Mouse (Mus musculus) CH12.LX (cell line): ENCODE measurements around the gene Tada1. TPM values are rescaled to one million over a fixed set of nuclear protein-coding genes. Genes with fewer than 3 reads are reported as not detected.

ENCODE experiments used
- DNase-seq: peaks from one replicate; pipeline ENCODE4 v3.0.0-alpha.2; 2013; ENCODE audit errors: extremely low read depth
- H3K27ac ChIP-seq: 2 replicates; pipeline ENCODE4 v1.5.1; 2012; ENCODE audit warnings: low read depth, mild to moderate bottlenecking, control low read depth, moderate library complexity; ENCODE audit not compliant: insufficient read depth
- H3K27me3 ChIP-seq: replicated peaks from 2 replicates; pipeline ENCODE3; 2012; ENCODE audit warnings: inconsistent platforms
- H3K36me3 ChIP-seq, 2 experiments: replicated peaks in 1 of 2; 2 replicates each; pipeline versions ENCODE3 to v1.6.1; 2012; ENCODE audit warnings: inconsistent platforms in 1 of 2, low read length in 1 of 2, mild to moderate bottlenecking in 1 of 2, mixed read lengths in 1 of 2, moderate library complexity in 1 of 2; ENCODE audit not compliant: control insufficient read depth in 1 of 2, insufficient read depth in 1 of 2
- H3K4me1 ChIP-seq, 2 experiments: 2 replicates each; pipeline ENCODE4 v1.6.1; 2012; ENCODE audit warnings: inconsistent platforms in 1 of 2, moderate library complexity in 1 of 2; ENCODE audit not compliant: insufficient read depth in 2 of 2, control insufficient read depth in 1 of 2
- H3K4me2 ChIP-seq: 2 replicates; pipeline ENCODE4 v1.6.1; 2012; ENCODE audit warnings: low read depth, mild to moderate bottlenecking, control low read depth; ENCODE audit not compliant: poor library complexity, insufficient read depth, severe bottlenecking
- H3K4me3 ChIP-seq, 3 experiments: fragments of 150-350 bp in 1 of 3; sonication (generic) in 1 of 3; replicated peaks in 1 of 3; 2 replicates each; pipeline versions ENCODE3 to v1.5.1; 2011 to 2012; ENCODE audit warnings: low read depth in 2 of 3, low read length in 2 of 3, mild to moderate bottlenecking in 2 of 3, moderate library complexity in 2 of 3, control low read depth in 1 of 3, improper control_type of control experiment in 1 of 3, inconsistent platforms in 1 of 3, mixed read lengths in 1 of 3; ENCODE audit not compliant: poor library complexity in 1 of 3
- H3K79me2 ChIP-seq: replicated peaks from 2 replicates; pipeline ENCODE4 v1.6.1; 2012; ENCODE audit warnings: mild to moderate bottlenecking, moderate library complexity; ENCODE audit not compliant: control insufficient read depth, poor library complexity, insufficient read depth, severe bottlenecking; ENCODE audit errors: extremely low read depth
- H3K9ac ChIP-seq: 2 replicates; pipeline ENCODE4 v1.6.1; 2012; ENCODE audit warnings: low read depth, mild to moderate bottlenecking, control low read depth, moderate library complexity; ENCODE audit not compliant: insufficient read depth
- H3K9me3 ChIP-seq: replicated peaks from 2 replicates; pipeline ENCODE3; 2012; ENCODE audit warnings: low read length, inconsistent platforms, mixed read lengths
- BHLHE40 ChIP-seq: IDR thresholded peaks from 2 replicates; pipeline ENCODE4 v1.6.1; 2011; ENCODE audit warnings: mild to moderate bottlenecking, low read depth, low read length, improper control_type of control experiment
- CHD1 ChIP-seq: IDR thresholded peaks from 2 replicates; pipeline ENCODE4 v1.6.1; 2012; ENCODE audit warnings: low read depth, low read length, improper control_type of control experiment, inconsistent platforms
- CHD2 ChIP-seq: IDR thresholded peaks from 2 replicates; pipeline ENCODE4 v1.6.1; 2011; ENCODE audit warnings: low read length, improper control_type of control experiment
- CTCF ChIP-seq, 2 experiments: IDR thresholded peaks in 1 of 2; conservative IDR thresholded peaks in 1 of 2; 2 replicates each; pipeline ENCODE4 v1.5.1; 2011 to 2012; ENCODE audit warnings: low read depth in 2 of 2, low read length in 2 of 2, improper control_type of control experiment in 1 of 2, inconsistent platforms in 1 of 2, mild to moderate bottlenecking in 1 of 2, moderate library complexity in 1 of 2
- ELF1 ChIP-seq: IDR thresholded peaks from 2 replicates; pipeline ENCODE4 v1.6.1; 2014; ENCODE audit warnings: low read depth, mild to moderate bottlenecking, inconsistent platforms, low read length, improper control_type of control experiment
- HCFC1 ChIP-seq: IDR thresholded peaks from 2 replicates; pipeline ENCODE4 v1.6.1; 2012; ENCODE audit warnings: low read depth, mild to moderate bottlenecking, inconsistent platforms, low read length, improper control_type of control experiment
- JUN ChIP-seq: IDR thresholded peaks from 2 replicates; pipeline ENCODE4 v1.6.1; 2011; ENCODE audit warnings: low read depth, mild to moderate bottlenecking, low read length, improper control_type of control experiment, moderate library complexity; ENCODE audit not compliant: insufficient read depth
- JUND ChIP-seq: conservative IDR thresholded peaks from 2 replicates; pipeline ENCODE4 v1.6.1; 2011; ENCODE audit warnings: low read depth, low read length, improper control_type of control experiment
- MAFK ChIP-seq: IDR thresholded peaks from 2 replicates; pipeline ENCODE4 v1.6.1; 2011; ENCODE audit warnings: low read length, improper control_type of control experiment; ENCODE audit not compliant: insufficient replicate concordance
- MAX ChIP-seq: IDR thresholded peaks from 2 replicates; pipeline ENCODE4 v1.6.1; 2011; ENCODE audit warnings: low read length, improper control_type of control experiment
- MAZ ChIP-seq: IDR thresholded peaks from 2 replicates; pipeline ENCODE4 v1.6.1; 2012; ENCODE audit warnings: low read depth, mild to moderate bottlenecking, inconsistent platforms, low read length, improper control_type of control experiment, moderate library complexity
- MXI1 ChIP-seq: IDR thresholded peaks from 2 replicates; pipeline ENCODE4 v1.6.1; 2011; ENCODE audit warnings: mild to moderate bottlenecking, low read depth, low read length, improper control_type of control experiment
- MYC ChIP-seq: IDR thresholded peaks from 2 replicates; pipeline ENCODE4 v1.6.1; 2011; ENCODE audit warnings: low read depth, mild to moderate bottlenecking, improper control_type of control experiment, low read length
- NELFE ChIP-seq: IDR thresholded peaks from 2 replicates; pipeline ENCODE4 v1.6.1; 2011; ENCODE audit warnings: low read depth, low read length, improper control_type of control experiment
- PAX5 ChIP-seq: IDR thresholded peaks from 2 replicates; pipeline ENCODE4 v1.6.1; 2012; ENCODE audit warnings: low read length, inconsistent platforms, mixed read lengths
- POLR2A ChIP-seq: IDR thresholded peaks from 2 replicates; pipeline ENCODE4 v1.6.1; 2011; ENCODE audit warnings: low read depth, mild to moderate bottlenecking, improper control_type of control experiment, low read length
- POLR2AphosphoS2 ChIP-seq: IDR thresholded peaks from 2 replicates; pipeline ENCODE4 v1.6.1; 2011; ENCODE audit warnings: low read depth, low read length, improper control_type of control experiment
- RAD21 ChIP-seq: IDR thresholded peaks from 2 replicates; pipeline ENCODE4 v1.6.1; 2011; ENCODE audit warnings: low read depth, mild to moderate bottlenecking, low read length, improper control_type of control experiment, moderate library complexity
- RCOR1 ChIP-seq: conservative IDR thresholded peaks from 2 replicates; pipeline ENCODE4 v1.6.1; 2012; ENCODE audit warnings: low read depth, mild to moderate bottlenecking, inconsistent platforms, low read length, improper control_type of control experiment
- SIN3A ChIP-seq: IDR thresholded peaks from 2 replicates; pipeline ENCODE4 v1.6.1; 2012; ENCODE audit warnings: low read length, improper control_type of control experiment, inconsistent platforms
- SMC3 ChIP-seq: IDR thresholded peaks from 2 replicates; pipeline ENCODE4 v1.6.1; 2011; ENCODE audit warnings: low read depth, low read length, improper control_type of control experiment
- TCF12 ChIP-seq: IDR thresholded peaks from 2 replicates; pipeline ENCODE4 v1.6.1; 2014; ENCODE audit warnings: low read depth, mild to moderate bottlenecking, inconsistent platforms, low read length, improper control_type of control experiment
- UBTF ChIP-seq: IDR thresholded peaks from 2 replicates; pipeline ENCODE4 v1.6.1; 2012; ENCODE audit warnings: low read depth, mild to moderate bottlenecking, inconsistent platforms, low read length, improper control_type of control experiment, moderate library complexity
- USF1 ChIP-seq: IDR thresholded peaks from 2 replicates; pipeline ENCODE4 v1.6.1; 2014; ENCODE audit warnings: low read depth, mild to moderate bottlenecking, inconsistent platforms, low read length, improper control_type of control experiment
- USF2 ChIP-seq: conservative IDR thresholded peaks from 2 replicates; pipeline ENCODE4 v1.6.1; 2011; ENCODE audit warnings: low read depth, low read length, improper control_type of control experiment
- ZMIZ1 ChIP-seq: IDR thresholded peaks from 2 replicates; pipeline ENCODE4 v1.6.1; 2012; ENCODE audit warnings: low read depth, mild to moderate bottlenecking, inconsistent platforms, low read length, improper control_type of control experiment
- dilution Hi-C: fragments of 300-500 bp; cut with MboI; formaldehyde crosslinking; loops from 2 replicates; pipeline ENCODE4 v1.14.3; 2020; ENCODE audit warnings: low sequenced_read_pairs; ENCODE audit not compliant: extremely low pct_unique_long_range_greater_than_20kb, extremely low pct_ligation_motif_present
- in situ Hi-C: fragments of 300-500 bp; cut with MboI; formaldehyde crosslinking; loops from 3 replicates; pipeline ENCODE4 v1.14.3; 2019; ENCODE audit warnings: low sequenced_read_pairs, low pct_ligation_motif_present, low pct_unique_long_range_greater_than_20kb, mixed read lengths
- polyA plus RNA-seq: library from polyadenylated mRNA; unstranded; fragments of >175 nt; gene quantifications from 2 replicates; pipeline ENCODE4 v1.2.1, GENCODE M21; 2012; ENCODE audit warnings: low read depth; ENCODE audit not compliant: insufficient read length
- total RNA-seq, 2 experiments: library from RNA; depleted of rRNA; stranded (reverse); fragments of 300-350 nt in 1 of 2; fragments of >200 nt in 1 of 2; gene quantifications; 2 replicates each; pipeline ENCODE4 v1.2.3; 2012 to 2014

The Tada1 gene
- total and polyA plus RNA-seq, 3 experiments = 46.3 to 80.1 (median 49.6) TPM

DNA sequence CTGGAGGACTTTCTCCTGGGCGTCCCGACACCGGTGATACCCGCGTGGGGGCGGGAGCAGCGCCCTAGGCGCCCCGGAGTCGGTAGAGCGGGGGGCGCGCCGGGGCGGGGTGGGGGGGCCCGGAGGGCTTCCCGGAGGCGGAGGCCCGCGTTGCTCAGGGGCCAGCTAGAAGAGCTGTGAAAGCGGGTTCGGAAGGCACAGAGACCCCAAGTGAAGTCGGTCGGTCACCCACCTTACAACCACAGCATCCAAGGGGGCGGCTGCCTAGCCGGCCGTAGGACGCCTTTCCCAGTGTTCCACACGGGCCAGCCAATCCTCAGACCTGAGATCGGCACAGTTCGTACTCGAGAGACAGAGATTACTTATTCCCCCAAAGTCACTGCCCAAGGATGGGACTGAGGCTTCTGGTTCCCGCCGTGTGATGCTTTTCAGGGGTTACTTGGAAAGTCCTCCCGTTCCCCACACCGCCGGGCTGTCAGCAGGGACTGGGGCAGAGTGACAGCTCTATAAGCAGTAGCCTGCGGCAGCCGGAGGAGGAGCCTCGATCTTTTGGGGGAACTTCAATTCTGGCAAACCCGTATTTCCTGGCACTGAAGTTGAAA, 834 bp downstream of the Tada1 start:
- Histone ChIP-seq H3K9ac (peak overlapping the region; percentile 96), H3K36me3 (peaks cover 18 to 30% of the 10 kb centered on the region in 2 experiments), H3K27ac (peak overlapping the region; percentile 22; the same call in 1 of the 2 replicates), H3K4me1 (peaks cover 7 to 24% of the 10 kb centered on the region in 2 experiments), H3K9me3 (no peaks in the 10 kb centered on the region), H3K79me2 (peaks cover 24% of the 10 kb centered on the region), H3K4me2 (peak overlapping the region; percentile 33), H3K27me3 (no peaks in the 10 kb centered on the region), H3K4me3 (peak overlapping the region; percentile 73 to 93 (median 87))
- dilution Hi-C loops (no loop called here), in situ Hi-C loops (loop anchor here (25.0 kb wide), 2 partner anchors 392 to 567 kb away; no protein-coding TSS in a partner anchor)
- TF ChIP-seq USF1 (no peak), JUN (no peak), MAFK (no peak), SIN3A (peak; percentile 48; the same call in 1 of the 2 replicates), USF2 (no peak), RAD21 (no peak), ZMIZ1 (no peak), MXI1 (peak; percentile 77), ELF1 (no peak), MAX (no peak), UBTF (peak; percentile 53; the same call in 1 of the 2 replicates), TCF12 (no peak), CHD1 (no peak), POLR2A (peak; percentile 53), CTCF (conservative IDR thresholded peaks at IDR 0.05 in 1 of 2, IDR thresholded peaks at IDR 0.05 in 1 of 2; ENCODE audit: low read depth in 2 of 2, low read length in 2 of 2) (no peak), POLR2AphosphoS2 (no peak), NELFE (peak; percentile 45; the same call in 1 of the 2 replicates), BHLHE40 (no peak), SMC3 (no peak), HCFC1 (no peak), MAZ (no peak), MYC (no peak), PAX5 (no peak)
- peak; percentile 72 for DNase-seq

DNA sequence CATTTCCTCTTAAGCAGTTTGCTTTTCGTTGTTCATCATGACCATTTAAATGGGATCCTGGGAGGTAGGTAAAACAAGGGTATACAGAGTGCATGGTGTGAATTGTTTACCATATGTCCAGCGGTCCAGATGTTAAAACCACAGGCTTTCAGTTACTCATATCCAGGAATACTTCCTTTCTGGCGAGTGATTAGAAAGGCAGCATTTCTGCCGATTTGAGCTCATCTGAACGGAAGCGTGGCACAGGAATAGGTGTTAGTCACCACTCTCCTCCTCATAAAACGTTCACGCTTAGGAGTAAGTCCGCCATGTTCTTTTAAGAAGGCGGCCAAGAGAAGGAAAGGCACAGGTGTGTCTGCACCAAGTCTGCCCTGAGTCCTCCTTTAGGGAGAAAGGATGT, 2.4 kb downstream of the Tada1 start:
- in situ Hi-C loops = loop anchor here (25.0 kb wide), 2 partner anchors 394 to 569 kb away; no protein-coding TSS in a partner anchor
- Histone ChIP-seq H3K9me3 (no peaks in the 10 kb centered on the region), H3K4me3 (peak overlapping the region in 1 of 3 experiments; percentile 10), H3K79me2 (peaks cover 24% of the 10 kb centered on the region), H3K36me3 (peaks cover 27 to 45% of the 10 kb centered on the region in 2 experiments), H3K4me2 (peak overlapping the region; percentile 33), H3K27me3 (no peaks in the 10 kb centered on the region), H3K27ac (0 out of 2 replicates have a peak overlapping the region, but pooled peaks have one; percentile 2), H3K4me1 (peaks cover 7 to 24% of the 10 kb centered on the region in 2 experiments), H3K9ac (peak overlapping the region; percentile 96)
- dilution Hi-C loops = no loop called here
- DNase-seq = no peak
- TF ChIP-seq MXI1 = no peak
- no peak for TF ChIP-seq RAD21
- TF ChIP-seq SMC3 = no peak
- no peak for TF ChIP-seq ZMIZ1
- TF ChIP-seq JUND = no peak
- no peak for TF ChIP-seq ELF1
- TF ChIP-seq CHD2 = no peak
- no peak for TF ChIP-seq RCOR1
- TF ChIP-seq, all 38 proteins: peak for 0
